Mouse (Mus musculus): ENCODE data around the gene Fpr-rs3. TPM values are rescaled to one million over a fixed set of nuclear protein-coding genes. Genes with fewer than 3 reads are reported as not detected.

The Fpr-rs3 gene
- total RNA-seq (2021), result not detected
- long read RNA-seq, result 0 reads

GRCm38 (mm10) chr17:20624777-20625176, at the start of gene Fpr-rs3:
TSS of gene Fpr-rs3 (minus strand) at chr17:20624877.
- DNase-seq (ENCODE audit: low spot score in 2 of 2), result no peak

GRCm38 (mm10) chr17:20596323-20596722, 28.4 kb downstream of the Fpr-rs3 start, which contains the start of gene Vmn2r110:
TSS of gene Vmn2r110 (minus strand) at chr17:20596423.
- no peak for DNase-seq (ENCODE audit: low spot score in 2 of 2)

Other genes starting within 250 kb of the Fpr-rs3 start
- not detected for gene Vmn1r224, start 210.7 kb downstream of the Fpr-rs3 start, total RNA-seq (2021)
- under 1 TPM in 1 of 2 experiments, not detected in 1; 0.05 TPM for gene Vmn2r108, start 143.5 kb downstream of the Fpr-rs3 start, total RNA-seq (2021)
- not detected for gene Vmn1r225, start 126.7 kb downstream of the Fpr-rs3 start, total RNA-seq (2021)
- gene Vmn2r109, start 60.1 kb downstream of the Fpr-rs3 start, total RNA-seq (2021), result not detected
- gene Vmn2r110, start 28.5 kb downstream of the Fpr-rs3 start, total RNA-seq (2021), result not detected
- not detected for gene Vmn1r226, start 58.0 kb upstream of the Fpr-rs3 start, total RNA-seq (2021)
- not detected for gene Vmn1r227, start 105.0 kb upstream of the Fpr-rs3 start, total RNA-seq (2021)
- not detected for gene Vmn1r228, start 161.3 kb upstream of the Fpr-rs3 start, total RNA-seq (2021)
- gene Vmn1r229, start 186.7 kb upstream of the Fpr-rs3 start, total RNA-seq (2021), result under 1 TPM; 0.07 to 0.09 TPM
- not detected for gene Vmn1r230, start 215.6 kb upstream of the Fpr-rs3 start, total RNA-seq (2021)

Measured in layer of hippocampus, postnatal 10 days (tissue).